Mouse (Mus musculus) embryonic stem cell, embryonic (primary cell): Measurements from ENCODE around the gene Cspg4.

Experiments
- CTCF ChIA-PET, 4 experiments: fragments of 300-600 bp in 2 of 4; fragments of 350-600 bp in 2 of 4; sonication (Branson Sonifier 250); formaldehyde crosslinking; loops; one replicate each; lab custom pipeline; 2022; ENCODE audit warnings: inconsistent platforms in 2 of 4; lab: Charles Lee
- POLR2A ChIA-PET, 4 experiments: fragments of 300-600 bp in 2 of 4; fragments of 350-600 bp in 2 of 4; sonication (Branson Sonifier 250); formaldehyde crosslinking; loops; one replicate each; lab custom pipeline; 2022; ENCODE audit warnings: antibody characterized with exemption in 4 of 4, inconsistent platforms in 1 of 4; lab: Charles Lee

Cspg4 gene

DNA sequence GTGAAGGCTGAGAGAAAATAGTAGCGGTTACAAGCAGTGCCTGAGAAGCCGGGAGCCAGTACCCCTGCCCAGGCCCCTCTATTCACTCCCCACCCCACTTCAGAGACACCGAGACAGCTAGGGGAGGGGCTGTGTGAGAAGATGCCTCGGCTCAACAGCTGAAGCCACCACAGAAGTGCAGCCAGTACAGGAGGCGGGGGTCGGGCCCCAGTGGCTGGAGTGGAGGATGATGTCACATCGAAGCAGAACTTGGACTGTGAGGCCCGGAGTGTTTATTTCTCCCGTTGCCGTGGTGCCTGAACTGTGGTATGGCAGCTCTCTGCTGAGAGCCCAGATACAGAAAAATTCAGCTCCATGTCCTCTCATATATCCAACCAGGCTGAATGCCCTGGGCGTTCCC lies 13.1 kb upstream of the Cspg4 start:
- CTCF ChIA-PET = interaction anchor here in 1 of 4 experiments (2.2 kb wide), 1 partner anchor 8 kb away, joined by 7 read pairs; no protein-coding TSS in a partner anchor

GRCm38 (mm10) chr9:56857463-56857862 lies 7.4 kb upstream of the Cspg4 start:
- CTCF ChIA-PET = interaction anchor here (0.7 to 1.8 kb wide), 6 partner anchors 10 to 60 kb away, joined by 3 to 13 read pairs (median 6); no protein-coding TSS in a partner anchor
- POLR2A ChIA-PET = interaction anchor here in 2 of 4 experiments (0.6 to 0.7 kb wide), 2 partner anchors 47 to 371 kb away, joined by 3 read pairs; no protein-coding TSS in a partner anchor

More for the DNA sequence above, 13.1 kb upstream of the Cspg4 start:
- POLR2A ChIA-PET = interaction anchor here in 2 of 4 experiments (0.5 to 0.6 kb wide), 2 partner anchors 651 to 659 kb away, joined by 3 read pairs; no protein-coding TSS in a partner anchor

DNA sequence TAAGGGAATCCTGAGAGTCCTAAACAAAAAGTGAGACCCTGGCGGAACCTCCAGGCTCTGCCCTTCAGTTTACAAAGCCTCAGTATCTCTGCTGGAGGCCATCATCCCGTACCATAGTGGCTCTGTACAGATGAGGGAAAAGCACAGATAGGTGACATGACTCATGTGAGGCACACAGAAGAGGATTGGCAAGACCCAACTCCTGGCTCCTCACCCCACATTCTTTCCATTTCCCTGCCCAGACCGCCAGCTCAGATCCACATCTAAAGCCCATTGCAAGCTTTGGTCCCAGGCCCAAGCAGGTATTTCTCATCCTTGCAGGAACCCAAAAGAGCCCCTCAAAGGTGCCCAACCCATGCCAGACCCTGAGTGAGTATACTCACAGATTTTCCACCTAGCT lies 4.8 kb upstream of the Cspg4 start:
- ChIA-PET CTCF (interaction anchor here in 3 of 4 experiments (0.6 to 2.4 kb wide), 4 partner anchors 13 to 224 kb away, joined by 3 to 8 read pairs (median 5); no protein-coding TSS in a partner anchor), POLR2A (no interaction called here)

- ChIA-PET POLR2A (interaction anchor here in 2 of 4 experiments (0.6 to 1.1 kb wide), 2 partner anchors 136 to 1595 kb away, joined by 3 to 4 read pairs; no protein-coding TSS in a partner anchor), CTCF (interaction anchor here (0.5 to 2.4 kb wide), 6 partner anchors 13 to 1178 kb away, joined by 3 to 9 read pairs (median 5); no protein-coding TSS in a partner anchor)
Measured at GRCm38 (mm10) chr9:56860486-56861269, 4.2 kb upstream of the Cspg4 start.

DNA sequence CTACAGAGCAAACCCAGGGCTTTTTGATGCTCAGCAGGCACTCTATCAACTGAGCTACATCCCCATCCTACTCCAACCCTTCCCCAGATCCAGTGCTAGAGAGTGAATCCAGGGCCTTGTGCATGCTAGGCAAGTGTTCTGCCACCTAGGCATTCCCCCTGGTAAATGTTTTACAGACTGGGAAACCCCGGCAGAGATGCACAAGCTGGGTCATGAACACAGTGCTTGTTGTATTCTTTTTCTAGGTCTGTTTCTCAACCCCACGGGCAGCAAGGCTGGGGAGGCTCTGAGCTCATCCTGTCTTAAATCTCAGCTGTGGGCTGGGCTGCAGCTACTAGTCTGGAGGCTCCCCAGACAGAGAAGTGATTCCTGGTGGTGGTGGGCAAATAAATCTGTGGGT lies 2.0 kb upstream of the Cspg4 start:
- POLR2A ChIA-PET = no interaction called here
- CTCF ChIA-PET = interaction anchor here in 1 of 4 experiments (0.9 kb wide), 1 partner anchor 23 kb away, joined by 3 read pairs; no protein-coding TSS in a partner anchor

- POLR2A ChIA-PET = no interaction called here
- CTCF ChIA-PET = interaction anchor here in 3 of 4 experiments (0.5 to 1.1 kb wide), 3 partner anchors 21 to 86 kb away, joined by 3 to 5 read pairs (median 4); partner anchors contain the start of gene Snupn (in 1 of the 3)
Measured at GRCm38 (mm10) chr9:56864216-56864729, 560 bp upstream of the Cspg4 start, which contains the start of gene Odf3l1. TSS of gene Odf3l1 (minus strand) at chr9:56864679.

DNA sequence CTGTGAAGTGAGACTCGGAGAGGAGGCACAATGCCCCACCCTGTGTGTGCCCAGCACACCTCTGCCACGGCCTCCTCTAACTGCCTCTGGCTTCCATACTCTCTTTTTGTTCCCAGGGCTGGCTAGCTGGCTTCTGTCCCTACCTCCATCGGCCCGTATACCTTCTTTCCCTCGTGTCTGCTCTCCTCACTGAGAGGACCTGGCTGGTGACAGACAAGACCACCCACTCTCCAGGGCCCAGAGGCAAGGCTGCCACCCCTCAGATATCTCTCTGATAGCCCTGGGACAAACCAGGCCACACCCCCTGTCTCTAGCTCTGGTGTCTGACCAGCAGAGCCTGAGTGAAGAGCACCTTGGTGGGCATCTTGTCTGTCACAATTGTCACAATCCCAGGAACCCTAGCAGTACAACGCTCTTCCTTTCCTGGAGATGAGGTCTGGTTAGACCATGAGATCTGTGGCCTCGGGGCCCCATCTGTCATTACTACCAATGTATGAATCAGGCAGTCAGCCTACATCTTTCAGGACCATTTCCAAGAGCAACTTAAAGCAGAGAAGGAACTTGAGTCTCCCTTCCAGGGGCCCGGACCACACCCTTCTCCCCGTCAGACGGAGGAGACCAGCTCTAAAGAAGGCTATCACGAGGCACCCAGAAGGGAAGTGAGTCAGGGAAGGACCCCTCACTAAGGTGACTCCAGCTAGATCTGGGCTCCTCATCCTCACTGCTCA lies 1.0 kb downstream of the Cspg4 start:
- ChIA-PET POLR2A (no interaction called here), CTCF (interaction anchor here in 2 of 4 experiments (0.6 to 1.5 kb wide), 4 partner anchors 19 to 676 kb away, joined by 3 read pairs; no protein-coding TSS in a partner anchor)

GRCm38 (mm10) chr9:56866430-56866829 lies 1.6 kb downstream of the Cspg4 start:
- POLR2A ChIA-PET = no interaction called here

GRCm38 (mm10) chr9:56868292-56868691 lies 3.5 kb downstream of the Cspg4 start:
- CTCF ChIA-PET = interaction anchor here in 1 of 4 experiments (0.6 to 0.9 kb wide), 2 partner anchors 17 to 670 kb away, joined by 3 read pairs; no protein-coding TSS in a partner anchor
- POLR2A ChIA-PET = interaction anchor here in 1 of 4 experiments (1.2 kb wide), 1 partner anchor 70 kb away, joined by 3 read pairs; no protein-coding TSS in a partner anchor

More at GRCm38 (mm10) chr9:56866430-56866829, 1.6 kb downstream of the Cspg4 start:
- CTCF ChIA-PET = interaction anchor here in 2 of 4 experiments (0.9 to 1.5 kb wide), 4 partner anchors 19 to 24 kb away, joined by 3 to 4 read pairs (median 3); no protein-coding TSS in a partner anchor

DNA sequence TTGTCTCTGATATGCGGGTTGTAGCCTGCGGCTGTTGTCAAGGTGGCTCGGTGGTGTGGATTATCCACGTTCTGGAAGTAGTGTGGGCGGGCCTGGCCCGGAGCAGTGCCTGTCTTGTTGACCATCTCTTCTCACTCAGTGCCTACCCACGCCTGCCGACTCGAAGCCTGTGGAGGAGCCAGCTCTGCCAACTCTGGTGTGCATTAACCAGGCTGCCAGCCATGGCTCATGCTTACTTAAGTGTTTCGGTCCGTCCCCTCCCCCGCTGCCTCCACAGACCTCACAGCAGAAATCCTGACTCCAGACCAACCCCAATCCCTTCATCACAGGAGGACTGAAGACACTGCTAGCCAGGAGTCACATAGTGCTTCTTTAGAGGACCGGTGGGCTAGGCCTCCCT lies 4.7 kb downstream of the Cspg4 start:
- CTCF ChIA-PET = interaction anchor here in 1 of 4 experiments (0.7 kb wide), 1 partner anchor 457 kb away, joined by 3 read pairs; no protein-coding TSS in a partner anchor

DNA sequence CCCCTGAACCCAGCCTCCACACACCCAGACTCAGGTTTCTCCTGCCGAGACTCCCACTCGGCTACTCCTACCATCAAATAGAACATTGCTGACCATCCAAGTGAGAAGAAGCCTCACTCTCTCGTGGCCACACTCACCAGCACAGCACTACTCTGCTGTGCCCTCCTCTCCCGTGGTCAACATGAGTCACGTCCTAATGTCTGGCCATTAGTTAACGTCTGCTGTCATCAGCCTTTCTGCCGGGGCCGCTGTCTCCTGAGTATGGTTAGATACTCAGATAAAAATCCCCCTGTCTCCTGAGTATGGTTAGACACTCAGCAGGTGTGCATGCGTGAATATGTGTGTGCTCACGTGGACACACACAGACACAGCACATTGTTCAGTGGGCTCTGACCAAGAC lies 5.9 kb downstream of the Cspg4 start:
- CTCF ChIA-PET = no interaction called here
- POLR2A ChIA-PET = no interaction called here

More for the DNA sequence above, 4.7 kb downstream of the Cspg4 start:
- POLR2A ChIA-PET = interaction anchor here in 1 of 4 experiments (0.6 kb wide), 1 partner anchor 809 kb away, joined by 3 read pairs; no protein-coding TSS in a partner anchor

GRCm38 (mm10) chr9:56871191-56871590 lies 6.4 kb downstream of the Cspg4 start:
- ChIA-PET POLR2A (no interaction called here), CTCF (no interaction called here)

- POLR2A ChIA-PET = no interaction called here
- CTCF ChIA-PET = interaction anchor here in 1 of 4 experiments (1.2 kb wide), 1 partner anchor 10 kb away, joined by 3 read pairs; no protein-coding TSS in a partner anchor
Measured at GRCm38 (mm10) chr9:56872105-56872903, 7.5 kb downstream of the Cspg4 start.

DNA sequence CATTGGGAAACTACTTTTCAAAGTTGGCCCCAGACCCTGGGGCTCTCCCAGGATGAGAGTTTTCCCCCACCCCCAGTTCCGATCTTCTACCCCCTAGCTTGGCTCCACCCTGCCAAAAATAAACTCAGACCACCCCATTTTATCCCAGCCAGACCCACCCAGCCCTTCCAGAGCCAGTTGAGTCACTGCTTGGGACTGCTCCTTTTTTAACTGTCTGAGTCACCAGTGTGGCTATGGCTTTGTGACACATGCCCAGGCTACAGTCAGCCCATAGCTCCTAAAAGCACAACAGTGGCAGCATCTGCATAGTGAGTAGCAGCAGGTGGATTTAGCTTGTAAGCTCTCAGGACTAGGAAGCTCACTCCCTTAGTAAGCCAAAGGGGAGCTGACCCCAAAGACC lies 8.3 kb downstream of the Cspg4 start:
- CTCF ChIA-PET = interaction anchor here in 3 of 4 experiments (0.6 to 1.2 kb wide), 4 partner anchors 9 to 668 kb away, joined by 3 to 5 read pairs (median 4); no protein-coding TSS in a partner anchor
- POLR2A ChIA-PET = no interaction called here

GRCm38 (mm10) chr9:56876784-56877183 lies 12.0 kb downstream of the Cspg4 start:
- ChIA-PET POLR2A (interaction anchor here in 1 of 4 experiments (1.0 to 2.3 kb wide), 2 partner anchors 9 to 144 kb away, joined by 3 to 7 read pairs; no protein-coding TSS in a partner anchor), CTCF (interaction anchor here in 3 of 4 experiments (0.6 to 2.3 kb wide), 11 partner anchors 9 to 859 kb away, joined by 3 to 13 read pairs (median 4); no protein-coding TSS in a partner anchor)

DNA sequence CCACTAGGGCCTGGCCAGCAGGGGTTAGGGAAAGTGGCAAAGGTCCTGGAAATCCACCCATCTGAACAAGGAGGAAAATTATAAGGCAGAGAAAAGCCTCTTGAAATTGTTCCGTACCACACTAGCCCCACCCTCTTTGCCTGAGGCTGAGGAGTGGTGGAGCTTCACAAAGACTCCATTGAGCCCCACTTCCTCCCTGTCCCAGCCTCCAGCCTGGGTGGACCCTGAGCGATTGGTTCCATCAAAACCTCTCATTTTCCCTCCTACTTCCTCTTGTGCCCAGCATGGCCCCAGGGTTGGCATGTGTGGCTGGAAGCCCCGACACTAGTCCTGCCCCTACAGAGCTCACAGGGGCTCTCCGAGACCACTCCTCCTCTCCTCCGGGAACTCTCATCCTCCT lies 12.5 kb downstream of the Cspg4 start:
- ChIA-PET POLR2A (interaction anchor here in 1 of 4 experiments (1.0 to 2.3 kb wide), 2 partner anchors 8 to 143 kb away, joined by 3 to 7 read pairs; no protein-coding TSS in a partner anchor), CTCF (interaction anchor here in 3 of 4 experiments (0.6 to 2.3 kb wide), 8 partner anchors 9 to 241 kb away, joined by 3 to 13 read pairs (median 6); no protein-coding TSS in a partner anchor)
